Mouse (Mus musculus) kidney, adult 11 months (tissue): Measurements from ENCODE around the gene Bcl2l10.

ENCODE experiments used
- DNase-seq: peaks from one replicate; pipeline ENCODE4 v3.0.0; 2022

Gene Bcl2l10

DNA sequence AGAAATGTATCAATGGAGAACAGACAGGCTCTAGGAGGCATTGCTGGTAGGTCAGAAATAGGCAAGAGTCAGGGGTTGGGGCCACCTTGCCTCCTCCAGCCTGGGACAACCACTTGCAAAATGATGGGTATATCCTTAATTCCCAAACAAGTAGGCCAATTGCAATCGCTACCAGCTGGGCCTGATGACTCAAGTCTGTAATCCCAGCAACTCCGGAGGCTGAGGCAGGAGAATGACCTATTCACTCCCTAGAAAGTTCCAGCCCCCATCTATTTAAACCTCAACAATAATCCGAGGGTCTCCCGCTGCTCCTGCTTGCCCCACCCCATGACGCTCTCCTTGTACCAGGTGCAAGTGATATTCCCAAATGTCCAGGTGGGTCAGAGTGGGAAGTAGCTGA is at the start of gene Bcl2l10:
Gene Bcl2l10 (plus strand): TSS at position 301 of the 400 bp plus-strand sequence.
- DNase-seq: no peak

DNA sequence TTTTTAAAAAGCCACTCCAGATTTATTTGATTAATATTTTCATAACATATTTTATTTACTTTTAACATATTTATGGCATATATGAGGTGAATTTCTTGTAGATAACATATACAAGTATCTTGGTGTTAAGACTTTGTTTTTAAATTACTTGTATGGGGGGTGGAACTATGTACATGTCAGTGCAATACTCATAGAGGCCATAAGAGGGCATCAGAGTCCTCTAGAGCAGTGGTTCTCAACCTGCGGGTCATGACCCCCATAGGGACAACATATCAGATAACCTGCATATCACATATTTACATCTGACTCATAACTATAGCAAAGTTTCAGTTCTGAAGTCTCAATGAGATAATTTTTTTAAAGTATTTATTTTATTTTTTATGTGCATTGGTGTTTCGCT is 48.2 kb upstream of the Bcl2l10 start:
- no peak for DNase-seq

DNA sequence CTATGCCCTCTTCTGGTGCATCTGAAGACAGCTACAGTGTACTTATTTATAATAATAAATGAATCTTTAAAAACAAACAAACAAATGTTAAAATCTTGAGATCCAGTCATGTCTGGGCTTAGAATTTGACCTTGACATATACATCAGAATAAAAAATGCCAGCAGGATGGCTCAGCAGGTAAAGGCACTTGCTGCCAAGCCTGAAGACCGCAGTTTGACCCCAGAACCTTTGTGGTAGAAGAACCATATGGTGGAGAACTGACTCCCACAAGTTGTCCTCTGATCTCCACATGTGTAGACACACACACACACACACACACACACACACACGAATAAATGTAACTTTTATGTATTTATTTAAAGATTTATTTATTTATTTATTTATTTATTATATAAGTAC is 44.5 kb upstream of the Bcl2l10 start:
- no peak for DNase-seq

DNA sequence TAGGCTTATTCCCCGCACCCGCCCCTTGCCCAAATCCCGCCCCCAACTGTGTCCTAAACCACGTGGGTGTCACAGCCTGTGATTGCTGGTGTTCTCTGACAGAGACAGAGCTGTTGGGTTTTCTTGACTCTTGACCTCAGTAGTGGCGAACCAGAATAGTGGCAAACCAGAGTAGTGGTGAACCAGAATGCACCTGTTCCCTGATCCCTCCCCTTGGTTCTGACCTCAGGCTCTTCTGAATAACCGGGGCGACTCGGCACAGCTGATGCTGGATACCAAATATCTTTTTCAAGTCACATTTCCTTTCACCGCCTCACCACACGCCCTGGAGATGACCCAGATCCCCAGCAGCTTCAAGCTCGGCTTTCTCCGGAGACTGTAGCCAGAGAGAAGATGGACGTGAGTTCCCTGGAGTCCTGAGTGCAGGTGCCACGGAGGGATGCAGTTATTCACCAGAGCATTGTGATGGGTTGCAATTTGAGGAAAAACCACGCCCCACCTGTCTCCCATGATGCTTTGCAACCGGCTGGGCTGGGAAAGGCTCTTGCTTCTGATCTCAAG is 43.8 kb upstream of the Bcl2l10 start:
- DNase-seq: no peak

DNA sequence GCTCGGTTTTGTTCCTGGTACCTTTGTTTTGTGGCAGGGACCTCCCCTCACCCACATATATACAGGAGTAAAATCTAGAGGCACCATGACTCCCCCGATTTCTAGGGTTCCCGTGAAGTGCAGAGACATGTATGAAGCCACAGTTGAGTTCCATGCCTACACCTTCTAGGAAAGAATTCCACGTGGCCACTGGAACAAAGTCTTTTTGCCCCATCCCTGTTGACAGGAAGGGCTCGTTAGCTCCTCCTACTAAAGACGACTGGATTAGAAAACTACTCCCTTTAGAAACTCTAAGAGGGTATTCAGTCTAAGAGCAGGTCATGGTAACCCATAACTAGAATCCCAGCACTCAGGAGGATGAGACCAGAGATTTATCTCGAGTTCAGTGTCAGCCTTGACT is 43.3 kb upstream of the Bcl2l10 start:
- DNase-seq: no peak

DNA sequence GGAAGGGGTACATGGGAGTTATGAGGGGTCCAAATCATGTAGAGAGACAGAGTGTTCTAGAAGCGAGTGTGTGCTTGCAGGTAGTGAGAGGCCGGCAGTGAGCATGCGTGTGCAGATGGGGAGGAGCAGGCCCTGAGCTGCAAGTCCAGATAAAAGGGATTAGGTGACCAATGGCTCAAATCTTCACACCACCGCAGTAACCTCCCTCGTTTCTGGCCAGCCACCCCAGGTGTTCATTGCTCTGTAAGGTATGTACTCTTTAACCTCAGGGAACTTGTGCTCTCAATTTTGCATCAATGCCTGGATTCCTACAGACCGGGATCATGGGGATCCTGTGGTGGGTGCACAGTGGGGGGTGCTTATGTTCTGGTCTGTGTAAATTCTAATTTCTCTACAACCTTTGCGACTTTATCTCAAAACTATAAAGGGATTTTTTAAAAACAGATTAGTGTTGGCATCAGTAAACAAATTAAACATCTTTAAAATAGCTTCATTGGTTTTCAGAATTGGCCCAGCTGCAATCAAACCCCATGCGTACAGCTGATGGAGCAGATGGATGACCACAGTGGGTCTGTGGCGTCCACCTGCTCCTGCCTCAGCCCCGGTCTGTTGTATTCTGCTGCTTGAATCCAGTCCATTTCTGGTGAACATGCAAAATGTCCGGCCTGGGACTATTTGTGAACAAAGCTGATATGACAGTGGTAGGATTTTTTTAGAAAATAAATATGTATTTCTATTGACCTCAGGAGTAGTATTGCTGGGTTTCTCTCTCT is 41.2 kb upstream of the Bcl2l10 start, which contains the start of gene Gnb5:
Gene Gnb5 (plus strand): TSS at position 163 of the 773 bp plus-strand sequence.
- DNase-seq: no peak

DNA sequence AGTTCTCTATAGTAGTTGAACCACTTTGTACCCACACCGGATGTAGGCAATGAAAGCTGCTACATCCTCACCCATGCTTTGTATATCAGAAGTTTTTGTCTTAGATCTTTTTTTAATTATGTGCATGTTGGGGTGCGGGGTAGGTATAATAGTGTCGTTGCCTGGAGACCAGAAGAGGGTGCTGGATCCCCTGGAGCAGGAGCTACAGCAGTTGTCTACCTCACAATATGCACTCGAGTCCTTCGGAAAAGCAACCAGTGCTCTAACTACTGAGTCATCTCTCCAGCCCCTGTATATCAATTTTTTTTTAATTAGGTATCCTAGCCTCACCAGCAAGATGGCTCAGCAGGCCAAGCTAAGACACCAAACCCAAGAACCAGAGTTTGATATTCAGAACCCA is 40.5 kb upstream of the Bcl2l10 start:
- no peak for DNase-seq

DNA sequence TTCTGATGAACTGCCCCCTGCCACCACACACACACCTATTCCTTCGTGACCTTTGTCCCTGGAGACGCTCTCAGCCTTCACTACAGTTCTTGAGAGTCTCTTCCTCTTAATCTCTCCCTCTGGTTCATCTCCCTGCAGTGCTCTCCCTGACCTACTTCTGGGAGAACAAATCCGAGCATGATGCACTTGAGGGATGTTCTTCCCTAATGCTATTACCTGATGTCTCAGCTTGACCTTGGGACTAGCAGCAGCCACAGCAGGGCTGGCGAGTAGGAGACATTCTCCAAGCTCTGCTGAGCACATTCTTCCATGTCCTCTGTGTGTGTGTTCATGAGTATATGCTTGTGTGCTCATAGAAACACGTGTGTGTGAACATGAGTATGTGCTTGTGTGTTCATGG is 38.9 kb upstream of the Bcl2l10 start:
- DNase-seq: no peak

DNA sequence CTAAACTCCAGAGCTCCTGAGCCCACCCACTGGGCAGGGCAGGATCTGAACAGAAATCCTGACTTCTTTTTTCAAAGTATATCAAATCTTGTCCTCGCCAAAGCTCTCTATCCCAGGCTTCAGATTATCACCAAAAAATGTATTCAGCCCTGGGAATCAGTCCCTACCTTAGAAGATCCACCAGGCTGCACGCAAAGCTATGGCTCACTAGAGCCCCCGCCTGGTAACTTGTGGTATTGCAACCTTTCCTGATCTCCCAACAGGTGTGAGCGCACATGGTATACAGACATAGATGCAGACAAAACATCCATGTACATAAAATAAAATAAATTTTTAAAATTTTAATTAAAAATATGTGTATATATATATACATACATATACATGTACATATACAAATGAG is 35.5 kb upstream of the Bcl2l10 start:
- DNase-seq: peak; percentile 48

DNA sequence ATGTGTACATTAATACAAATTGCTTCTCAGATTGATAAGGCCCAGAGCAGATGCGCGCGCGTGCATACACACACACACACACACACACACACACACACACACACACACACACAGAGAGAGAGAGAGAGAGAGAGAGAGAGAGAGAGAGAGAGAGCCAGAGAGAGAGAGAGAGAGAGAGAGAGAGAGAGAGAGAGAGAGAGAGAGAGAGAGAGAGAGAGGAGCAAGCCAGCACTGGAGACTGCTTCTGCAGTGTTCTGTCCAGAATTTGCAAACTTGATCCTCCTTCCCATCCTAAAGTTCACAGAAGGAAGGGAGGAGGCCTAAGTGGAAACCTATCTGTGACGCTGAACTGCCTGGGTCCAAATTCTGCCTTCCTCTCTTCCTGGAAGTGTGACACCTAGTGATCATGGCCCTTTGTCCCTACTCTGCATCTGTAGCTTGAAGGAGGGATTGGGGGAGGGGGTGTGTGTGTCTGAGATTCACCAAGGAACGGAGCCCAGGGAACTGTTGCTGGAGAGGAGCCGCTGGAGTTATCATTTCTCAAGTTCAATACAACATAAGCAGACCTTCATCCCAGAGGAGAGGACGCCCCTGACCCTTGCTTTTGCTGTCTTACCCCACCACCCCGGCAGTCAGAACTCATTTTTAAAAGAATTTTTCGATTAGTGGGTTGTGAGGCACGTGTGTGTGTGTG is 34.3 kb upstream of the Bcl2l10 start:
- no peak for DNase-seq

DNA sequence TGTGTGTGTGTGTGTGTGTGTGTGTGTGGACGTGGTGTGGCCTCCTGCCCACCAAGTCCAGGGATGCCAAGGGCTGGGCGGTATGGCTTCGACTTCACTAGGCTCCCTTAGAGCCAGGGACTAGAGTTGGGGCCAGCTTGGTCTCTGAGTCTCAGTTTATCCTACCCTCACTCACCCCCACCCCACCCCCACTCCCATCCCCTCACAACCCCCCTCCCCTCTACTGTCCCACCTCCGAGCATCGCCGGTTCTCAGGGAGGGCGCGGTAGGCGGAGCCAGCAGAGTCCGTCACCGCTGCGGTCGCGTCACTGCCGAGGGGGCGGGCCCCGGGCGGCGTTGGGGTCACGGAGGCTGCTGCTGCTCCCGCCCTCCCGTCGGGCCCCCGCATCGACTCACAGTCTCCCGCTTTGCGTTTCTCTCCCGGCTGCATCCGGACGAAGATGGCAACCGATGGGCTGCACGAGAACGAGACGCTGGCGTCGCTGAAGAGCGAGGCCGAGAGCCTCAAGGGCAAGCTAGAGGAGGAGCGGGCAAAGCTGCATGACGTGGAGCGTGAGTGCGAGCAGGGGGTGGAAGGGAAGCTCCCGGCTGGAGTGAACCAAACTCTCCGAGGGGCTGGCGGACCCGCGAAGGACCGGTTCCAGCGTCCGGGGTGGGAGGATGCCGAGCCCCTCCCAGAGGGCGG is 33.6 kb upstream of the Bcl2l10 start:
- DNase-seq: peak; percentile 55

DNA sequence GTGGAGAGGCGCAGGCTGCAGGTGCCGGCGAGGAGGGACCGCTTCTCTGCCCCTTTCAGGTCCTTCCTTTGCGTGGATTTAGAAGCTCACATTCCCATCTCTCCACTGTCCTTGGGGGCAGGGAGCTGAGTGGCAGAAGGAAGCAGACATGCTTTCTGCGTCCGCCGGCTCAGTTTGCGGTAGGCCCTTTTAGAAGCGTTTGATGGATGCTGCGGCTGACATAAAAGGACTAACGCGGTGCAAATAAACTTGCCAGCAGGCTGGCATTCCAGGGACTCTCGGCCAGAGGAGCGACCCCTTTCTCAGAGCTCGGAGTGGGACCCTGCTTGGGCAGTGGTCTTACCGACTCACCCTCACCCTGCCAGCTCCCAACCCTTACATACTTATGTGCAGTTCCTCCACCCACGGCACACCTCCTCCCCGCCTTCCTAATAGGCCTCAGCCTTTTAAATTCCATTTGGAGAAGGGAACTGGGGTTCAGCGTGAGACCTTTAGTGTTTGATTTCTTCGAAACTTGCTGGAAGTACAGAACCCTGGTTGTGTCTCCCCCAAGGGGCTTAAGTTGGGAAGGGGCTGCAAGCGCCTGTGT is 32.9 kb upstream of the Bcl2l10 start:
- DNase-seq: no peak

DNA sequence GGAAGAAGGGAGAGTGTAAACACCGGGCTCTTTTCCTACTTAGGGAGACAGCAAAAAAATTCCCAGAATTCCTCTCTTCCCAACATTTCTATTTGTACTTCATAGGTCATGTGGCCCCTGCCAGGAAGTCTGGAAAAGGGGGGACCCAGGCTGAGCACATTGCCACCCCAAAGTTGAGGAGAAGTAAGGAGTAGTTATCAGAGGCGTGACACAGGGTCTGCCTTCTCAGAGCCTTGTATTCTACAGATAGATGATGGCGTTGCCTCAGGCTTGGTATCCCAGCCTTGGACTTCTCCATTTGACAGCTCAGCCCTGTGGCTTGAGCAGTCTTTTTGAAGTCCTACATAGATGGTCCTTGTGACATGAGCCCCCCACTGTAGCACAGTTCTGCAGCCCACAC is 32.3 kb upstream of the Bcl2l10 start:
- no peak for DNase-seq

DNA sequence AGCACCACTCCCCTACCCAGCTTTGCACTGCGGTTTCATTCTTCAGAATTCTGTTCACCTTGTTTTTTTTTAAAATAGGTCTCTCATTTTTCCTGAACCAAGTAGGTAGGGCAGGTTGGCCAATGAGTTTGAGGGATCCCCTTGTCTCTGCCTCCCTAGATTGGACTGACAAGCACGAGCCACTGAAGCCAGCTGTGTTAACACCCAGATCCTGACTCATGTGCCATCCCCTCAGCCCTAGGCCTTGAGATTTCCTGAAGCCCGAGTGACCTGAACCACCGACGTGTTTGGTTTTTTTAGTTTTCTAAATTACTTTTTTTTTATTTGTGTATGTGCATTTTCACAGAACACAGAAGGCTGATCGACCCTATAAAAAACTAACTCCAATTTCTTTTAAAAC is 30.8 kb upstream of the Bcl2l10 start:
- no peak for DNase-seq

DNA sequence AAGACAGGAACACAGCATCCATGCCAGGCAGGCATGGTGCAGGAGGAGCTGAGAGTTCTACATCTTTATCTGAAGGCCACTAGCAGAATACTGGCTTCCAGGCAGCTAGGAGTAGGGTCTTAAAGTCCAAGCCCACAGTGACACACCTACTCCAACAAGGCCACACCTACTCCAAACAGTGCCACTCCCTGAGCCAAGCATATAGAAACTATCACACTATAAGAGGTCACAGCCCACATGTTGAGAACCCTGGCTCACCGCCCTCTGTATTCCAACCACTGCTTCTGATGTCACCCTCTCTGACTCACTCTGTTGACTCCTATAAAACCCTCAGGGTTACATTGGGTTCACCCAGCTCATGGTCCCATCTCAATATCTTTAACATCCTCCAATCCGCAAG is 29.4 kb upstream of the Bcl2l10 start:
- no peak for DNase-seq

DNA sequence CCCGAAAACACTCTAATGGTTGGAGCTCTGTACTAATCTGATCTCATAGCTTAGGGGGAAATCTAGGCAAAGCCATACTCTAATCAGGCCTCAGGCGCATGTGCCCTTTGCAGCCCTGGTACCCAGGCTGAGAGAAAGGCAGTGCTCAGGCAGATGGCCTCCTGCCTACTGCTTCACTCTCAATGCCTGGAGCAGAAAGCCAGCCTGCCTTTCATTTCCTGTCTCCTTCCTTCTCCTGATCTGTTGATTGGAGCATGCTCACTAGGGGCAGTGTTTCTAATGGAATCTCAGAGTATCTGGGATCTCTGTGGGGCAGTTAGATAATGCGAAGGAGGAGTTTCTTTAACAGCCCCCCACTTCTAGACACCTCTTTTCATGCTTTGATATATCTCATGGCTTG is 28.2 kb upstream of the Bcl2l10 start:
- no peak for DNase-seq

DNA sequence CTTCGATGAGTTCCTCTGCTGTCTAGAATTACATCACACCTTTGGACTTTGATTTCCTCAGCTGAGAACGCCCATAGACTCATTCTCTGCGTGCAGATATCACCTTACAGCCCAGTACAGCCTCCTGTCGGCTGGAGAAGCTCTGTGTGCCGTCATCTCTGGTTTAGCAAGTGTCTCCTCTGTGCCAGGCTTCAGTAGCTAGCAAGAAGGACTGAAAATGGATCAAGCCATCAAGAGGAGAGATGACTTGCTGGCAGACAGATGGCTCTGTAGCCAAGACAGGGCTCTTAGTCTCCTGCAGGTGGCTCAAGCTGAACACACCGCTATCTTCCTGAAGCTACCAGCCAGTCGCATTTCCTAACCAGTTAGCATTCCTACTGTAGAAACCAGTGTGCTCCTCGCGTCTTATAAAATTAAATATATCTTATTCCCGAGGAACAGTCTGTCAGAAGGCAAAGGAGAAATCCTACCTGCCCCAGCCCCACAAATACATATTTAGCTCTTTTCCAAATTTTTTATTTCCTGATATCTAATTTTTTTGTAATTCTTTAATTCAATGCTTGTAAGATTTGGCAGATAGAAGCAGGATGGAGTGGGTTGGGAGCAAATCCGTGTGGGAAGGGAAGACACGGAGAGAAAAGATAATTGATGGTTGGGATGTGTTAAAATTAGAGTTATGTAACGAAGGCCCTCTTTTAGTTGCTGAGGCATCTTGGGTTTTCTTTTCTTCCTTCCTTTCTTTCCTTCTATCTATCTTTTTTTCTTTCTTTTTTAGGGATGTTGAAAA is 25.3 kb upstream of the Bcl2l10 start:
- no peak for DNase-seq

DNA sequence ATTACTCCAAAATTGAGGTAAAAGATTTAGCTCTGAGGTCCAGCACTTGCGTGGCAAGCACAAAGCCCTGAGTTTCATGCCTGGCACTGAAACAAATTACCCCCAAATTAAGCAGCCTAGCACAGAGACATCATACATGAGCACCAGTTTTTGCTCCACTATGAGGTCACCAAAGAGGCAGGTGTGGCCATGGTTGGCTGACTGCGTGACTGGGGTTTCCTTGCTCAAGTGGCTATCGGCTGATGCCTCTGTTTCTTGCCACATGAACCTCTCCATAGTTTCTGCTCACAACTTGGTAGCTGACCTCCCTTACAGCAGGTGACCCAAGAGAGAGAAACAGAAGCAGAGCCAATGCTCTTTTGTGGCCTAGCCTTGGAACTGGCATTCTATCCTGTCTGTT is 19.5 kb upstream of the Bcl2l10 start:
- DNase-seq: no peak

DNA sequence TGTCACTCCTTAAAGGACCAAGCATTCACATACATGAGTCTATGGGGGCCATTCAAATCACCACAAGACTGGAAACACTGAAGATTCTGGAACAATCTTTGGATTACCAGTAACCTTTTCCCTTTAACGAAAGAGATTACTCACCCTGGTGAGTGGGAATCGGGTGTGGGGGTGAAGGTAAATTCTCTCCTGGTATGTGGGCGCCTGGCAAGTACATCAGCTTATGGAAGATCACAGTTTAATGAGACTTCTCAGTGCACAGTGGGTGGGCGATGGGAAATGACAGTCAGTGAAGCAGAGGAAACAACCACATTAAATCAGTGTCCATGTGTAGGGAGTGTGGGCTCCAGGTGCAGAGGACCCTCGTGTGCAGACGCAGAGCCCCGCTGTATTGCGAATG is 16.7 kb upstream of the Bcl2l10 start:
- no peak for DNase-seq

DNA sequence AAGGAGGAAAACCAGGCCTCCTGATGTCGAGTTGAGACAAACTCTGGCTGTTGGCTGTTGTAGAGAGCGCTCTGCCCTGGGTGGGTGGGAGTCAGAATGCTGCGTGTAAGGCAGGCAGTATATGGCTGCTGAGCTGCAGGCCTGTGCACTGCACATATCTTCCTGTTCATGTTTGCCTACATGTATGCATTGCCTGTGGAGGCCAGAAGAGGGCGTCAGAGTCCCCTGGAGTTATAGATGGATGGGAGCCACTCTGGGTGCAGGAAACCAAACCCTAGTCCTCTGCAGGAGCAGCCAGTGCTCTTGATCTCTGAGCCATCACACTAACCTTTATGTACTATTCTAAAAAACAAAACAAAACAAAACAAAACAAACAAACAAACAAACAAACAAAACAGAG is 13.1 kb upstream of the Bcl2l10 start:
- no peak for DNase-seq

DNA sequence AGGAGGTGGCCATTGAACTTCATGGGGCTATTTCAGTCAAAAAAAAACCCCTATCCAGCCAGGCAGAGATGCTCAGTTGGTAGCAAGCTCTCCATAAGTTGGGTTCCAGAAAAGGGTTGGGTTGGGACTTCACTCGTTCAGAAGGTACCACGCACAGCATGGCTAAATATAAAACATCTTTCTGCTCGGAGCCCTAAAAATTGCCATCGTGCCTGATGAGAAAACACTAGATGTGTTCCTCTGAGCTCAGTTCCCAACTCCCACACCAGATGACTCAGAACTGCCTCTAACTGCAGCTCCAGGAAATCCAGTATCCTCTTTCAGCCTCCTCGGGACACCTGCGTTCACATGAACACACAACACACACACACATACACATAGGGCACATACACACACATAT is 9.5 kb upstream of the Bcl2l10 start:
- no peak for DNase-seq

DNA sequence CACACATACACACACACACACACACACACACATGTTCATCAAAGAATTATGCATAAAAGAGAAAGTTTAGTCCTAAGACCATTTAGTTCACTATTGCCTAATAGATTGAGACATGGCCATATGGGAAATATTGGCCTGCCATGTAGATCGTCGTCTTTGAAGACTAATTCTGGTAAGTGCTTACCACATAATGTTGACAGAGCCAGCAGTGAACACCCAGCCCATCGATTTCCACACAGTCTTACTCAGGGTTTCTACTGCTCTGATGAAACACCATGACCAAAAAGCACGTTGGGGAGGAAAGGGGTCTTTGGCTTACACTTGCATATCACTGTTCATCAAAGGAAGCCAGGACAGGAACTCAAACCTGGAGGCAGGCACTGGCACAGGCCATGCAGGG is 5.1 kb upstream of the Bcl2l10 start:
- DNase-seq: no peak

DNA sequence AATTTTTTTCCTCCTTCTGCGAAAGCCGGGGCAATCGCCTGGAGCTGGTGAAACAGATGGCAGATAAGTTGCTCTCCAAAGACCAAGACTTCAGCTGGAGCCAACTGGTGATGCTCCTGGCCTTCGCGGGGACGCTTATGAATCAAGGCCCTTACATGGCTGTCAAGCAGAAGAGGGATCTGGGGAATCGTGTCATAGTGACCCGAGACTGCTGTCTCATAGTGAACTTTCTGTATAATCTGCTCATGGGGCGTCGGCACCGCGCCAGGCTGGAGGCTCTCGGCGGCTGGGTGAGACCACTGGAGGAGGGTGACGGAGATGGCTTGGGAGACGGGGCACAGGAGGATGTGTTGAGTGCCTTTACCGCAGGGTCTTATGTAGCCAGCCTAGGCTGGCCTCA is 508 bp downstream of the Bcl2l10 start:
- DNase-seq: no peak
